Mouse (Mus musculus): Measurements from ENCODE around the gene Haus3.

- TF ChIP-seq POLR2A (IDR thresholded peaks at IDR 0.05; ENCODE audit: control insufficient read depth, low read depth, low read length) (no peak), CTCF (IDR thresholded peaks at IDR 0.05; ENCODE audit: control insufficient read depth, insufficient read depth, insufficient replicate concordance, low read depth, low read length) (no peak)
Observed at GRCm38 (mm10) chr5:34197243-34197642, 27.9 kb upstream of the Haus3 start.
